Mouse (Mus musculus) c-Kit-negative CD71-positive TER-119-positive erythroid progenitor cells, embryonic 14.5 days (primary cell): ENCODE measurements around the gene Mctp1.
"Not testable (repeated sequence)": the region's sequence is repeated elsewhere in the genome, so short reads cannot be mapped to it uniquely, and the experiment has no call there.

Source experiments
- DNase-seq: peaks from one replicate; pipeline ENCODE4 v3.0.0-alpha.2; 2013; ENCODE audit warnings: low read depth, low spot score

Gene Mctp1

DNA sequence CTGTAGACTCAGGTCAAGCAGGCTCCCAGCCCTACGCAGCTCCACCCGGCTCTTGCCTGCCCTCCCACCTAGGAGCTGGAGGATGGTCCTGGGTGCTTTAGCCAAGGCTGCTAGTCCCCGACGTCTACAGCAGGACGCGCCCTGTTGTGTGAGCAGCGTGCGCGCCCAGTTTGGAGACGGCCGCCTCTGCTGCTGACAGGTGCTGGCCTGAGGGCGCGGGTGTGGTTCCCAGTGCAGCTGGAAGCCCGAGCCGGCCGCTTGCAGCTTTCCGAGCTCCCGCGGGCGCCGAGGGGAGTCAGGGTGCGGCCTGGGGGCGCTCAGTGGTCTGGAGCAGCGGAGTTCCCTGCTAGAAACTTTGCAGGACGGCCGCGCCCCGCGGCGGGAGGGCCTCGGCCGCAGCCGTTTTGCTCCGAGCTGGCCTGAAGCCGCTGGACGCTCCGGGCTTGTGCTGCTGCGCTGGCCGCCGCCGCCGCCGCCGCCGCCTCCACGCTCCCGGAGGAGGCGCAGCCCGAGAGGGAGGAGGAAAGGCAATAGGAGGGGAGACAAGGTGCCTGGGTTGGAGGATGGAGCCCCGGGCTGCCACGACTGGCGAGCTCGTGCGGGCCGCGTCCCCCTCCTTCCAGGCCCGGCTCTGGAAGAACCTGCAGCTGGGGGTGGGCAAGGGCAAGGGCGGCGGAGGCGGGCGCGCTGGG is at the start of gene Mctp1:
TSS of gene Mctp1 (plus strand) at position 564 of the 692 bp plus-strand sequence.
- DNase-seq: no peak

DNA sequence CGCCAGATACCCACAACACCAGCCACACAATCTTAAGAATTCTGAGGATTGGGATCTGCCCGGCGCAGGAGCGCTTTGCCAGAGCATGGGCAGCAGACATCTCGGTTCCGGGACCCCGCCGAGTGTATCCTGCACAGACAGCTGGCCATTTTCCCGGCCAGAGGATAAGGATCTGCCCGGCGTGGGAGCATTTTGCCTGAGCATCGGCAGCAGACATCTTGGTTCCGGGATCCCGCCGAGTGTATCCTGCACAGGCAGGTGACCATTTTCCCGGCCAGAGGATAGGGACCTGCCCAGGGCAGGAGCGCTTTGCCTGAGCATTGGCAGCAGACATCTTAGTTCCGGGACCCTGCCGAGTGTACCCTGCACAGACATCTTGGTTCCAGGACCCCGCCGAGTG is 38.4 kb upstream of the Mctp1 start:
- not testable (repeated sequence) for DNase-seq

DNA sequence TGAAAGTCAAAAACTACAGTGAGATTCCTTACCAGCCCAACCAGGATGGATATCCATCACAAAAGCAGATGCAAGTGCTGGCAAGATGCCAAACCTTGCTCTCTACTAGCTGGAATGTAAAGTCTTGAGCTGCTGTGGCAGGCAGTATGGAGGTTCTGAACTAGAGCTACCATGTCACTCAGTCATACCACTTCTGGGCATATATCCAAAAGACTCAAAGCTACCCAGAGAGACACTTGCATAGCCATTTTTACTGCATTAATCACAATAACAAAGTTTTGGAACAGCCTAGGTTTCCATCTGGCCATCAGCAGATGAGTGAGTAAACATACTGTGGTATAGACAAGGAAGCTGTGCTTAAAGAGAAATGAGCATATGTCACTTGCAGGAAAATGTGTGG is 25.6 kb upstream of the Mctp1 start:
- DNase-seq: no peak

DNA sequence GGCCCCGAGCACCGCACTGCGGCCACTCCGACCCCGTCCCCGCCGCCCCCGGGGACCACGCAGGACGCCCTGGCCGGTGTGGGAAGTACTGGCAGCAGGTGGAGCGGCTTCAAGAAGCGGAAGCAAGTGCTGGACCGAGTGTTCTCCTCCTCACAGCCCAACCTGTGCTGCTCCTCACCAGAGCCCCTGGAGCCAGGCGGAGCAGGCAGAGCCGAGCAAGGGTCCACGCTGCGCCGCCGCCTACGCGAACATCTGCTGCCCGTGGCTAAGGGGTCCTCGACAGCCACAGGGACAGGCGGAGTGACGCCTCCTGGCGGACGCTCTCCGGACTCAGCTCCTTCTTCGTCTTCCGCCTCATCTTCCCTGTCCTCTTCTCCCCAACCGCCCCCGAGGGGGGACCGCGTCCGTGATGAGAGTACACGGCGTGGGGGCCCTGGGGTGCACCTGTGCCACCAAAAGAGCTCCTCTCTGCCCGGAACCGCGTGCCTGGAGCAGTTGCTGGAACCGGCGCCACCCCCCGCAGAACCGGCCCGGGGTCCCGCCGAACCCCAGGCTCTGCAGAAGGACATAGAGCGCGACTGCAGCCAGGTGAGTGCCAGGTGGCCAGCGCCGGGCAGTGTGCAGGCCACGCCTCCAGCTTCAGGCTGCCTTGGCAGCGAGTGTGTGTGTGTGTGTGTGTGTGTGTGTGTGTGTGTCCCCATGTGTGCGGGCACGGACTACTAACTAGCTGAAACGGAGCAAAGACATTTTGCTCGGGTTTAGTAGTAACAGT is 515 bp downstream of the Mctp1 start:
- no peak for DNase-seq

DNA sequence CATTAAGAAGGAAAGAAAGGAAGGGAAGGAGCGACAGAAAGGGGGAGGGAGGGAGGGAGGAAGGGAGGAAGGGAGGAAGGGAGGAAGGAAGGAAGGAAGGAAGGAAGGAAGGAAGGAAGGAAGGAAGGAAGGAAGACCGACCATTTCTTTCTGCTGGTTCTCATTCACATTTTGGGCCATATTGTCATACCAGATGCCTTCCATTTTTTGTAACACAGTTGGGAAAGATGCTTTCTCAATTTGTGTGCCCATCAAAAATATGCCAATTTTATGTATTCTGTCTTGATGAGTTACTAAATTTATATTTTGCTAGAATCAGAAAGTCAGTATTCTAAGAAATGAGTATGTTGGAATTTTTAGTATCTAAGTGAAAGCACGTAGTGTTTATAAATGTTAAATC is 4.3 kb downstream of the Mctp1 start:
- DNase-seq: no peak

DNA sequence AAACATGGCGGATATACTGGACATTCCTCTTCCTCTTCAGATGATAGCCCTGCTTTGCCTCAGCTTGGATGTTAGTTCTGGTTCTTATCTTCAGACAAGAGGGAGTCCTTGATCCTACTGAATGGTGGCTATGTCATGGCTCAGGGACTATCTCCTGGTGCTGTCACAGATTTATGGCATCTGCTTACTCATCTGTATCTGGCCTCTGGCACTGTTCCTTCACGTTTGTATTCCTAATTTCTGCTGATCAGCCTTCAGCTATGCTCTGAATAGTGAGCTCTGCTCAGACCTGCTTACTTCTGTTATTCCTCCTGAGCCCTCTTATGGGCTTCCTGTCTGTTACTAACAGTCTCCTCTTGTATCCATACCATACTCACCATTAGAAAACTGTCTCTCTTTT is 7.6 kb downstream of the Mctp1 start:
- DNase-seq: no peak

DNA sequence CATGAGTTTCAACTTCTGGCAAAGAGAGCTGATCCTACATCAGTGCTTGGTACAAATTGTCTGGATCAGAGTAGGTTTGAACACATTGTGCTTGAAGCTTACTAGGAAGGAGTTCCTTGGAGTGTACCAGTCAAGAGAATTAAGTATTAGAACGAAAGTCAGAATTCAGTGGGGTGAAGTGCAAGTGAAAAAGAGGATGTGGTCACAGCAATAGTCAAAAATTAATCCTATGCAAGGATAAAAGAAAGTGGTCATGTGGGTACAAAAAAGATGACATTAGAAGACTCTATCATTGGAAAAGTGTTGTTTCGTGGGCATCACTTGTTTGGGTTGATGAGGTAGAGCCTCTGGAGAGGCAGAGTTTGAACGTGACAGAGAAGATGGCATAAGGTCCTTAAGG is 8.8 kb downstream of the Mctp1 start:
- DNase-seq: no peak

DNA sequence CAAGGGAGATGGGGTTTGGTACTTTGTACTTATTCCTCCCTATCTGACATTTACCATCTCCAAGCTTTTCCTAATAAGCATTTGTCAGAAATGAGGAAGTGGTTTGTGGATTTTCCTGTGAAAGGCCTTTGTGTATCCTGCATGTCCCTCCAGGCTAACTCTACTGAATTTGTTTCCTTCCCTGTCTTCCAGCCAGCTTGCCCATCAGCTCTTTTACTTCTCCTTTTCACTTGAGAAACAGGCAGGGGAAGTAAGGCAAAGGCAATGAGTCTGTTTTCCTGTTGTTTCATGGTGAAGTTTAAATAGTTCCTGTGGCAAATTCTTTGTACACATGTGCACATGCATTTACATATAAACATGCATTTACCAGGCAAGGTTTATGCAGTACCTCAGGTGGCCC is 11.6 kb downstream of the Mctp1 start:
- DNase-seq: no peak

DNA sequence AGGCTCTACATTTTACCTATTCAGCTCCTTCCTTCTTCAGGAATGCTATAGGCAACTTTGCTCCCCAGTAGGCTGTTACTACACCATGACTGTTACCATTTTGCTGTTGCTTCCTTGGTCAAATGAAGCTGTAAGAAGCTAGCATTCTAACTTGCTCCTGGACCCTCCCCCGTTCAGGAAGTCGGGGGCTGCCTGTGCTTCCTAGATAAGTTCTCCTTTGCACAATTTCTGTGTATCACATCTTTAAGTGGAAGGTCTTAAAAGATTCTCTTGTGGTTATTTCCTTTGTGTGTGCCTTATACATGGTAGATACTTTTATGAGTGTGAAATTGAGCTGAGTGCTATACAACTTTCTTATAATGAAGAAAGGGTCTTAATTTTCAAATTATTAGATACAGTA is 25.0 kb downstream of the Mctp1 start:
- DNase-seq: no peak

DNA sequence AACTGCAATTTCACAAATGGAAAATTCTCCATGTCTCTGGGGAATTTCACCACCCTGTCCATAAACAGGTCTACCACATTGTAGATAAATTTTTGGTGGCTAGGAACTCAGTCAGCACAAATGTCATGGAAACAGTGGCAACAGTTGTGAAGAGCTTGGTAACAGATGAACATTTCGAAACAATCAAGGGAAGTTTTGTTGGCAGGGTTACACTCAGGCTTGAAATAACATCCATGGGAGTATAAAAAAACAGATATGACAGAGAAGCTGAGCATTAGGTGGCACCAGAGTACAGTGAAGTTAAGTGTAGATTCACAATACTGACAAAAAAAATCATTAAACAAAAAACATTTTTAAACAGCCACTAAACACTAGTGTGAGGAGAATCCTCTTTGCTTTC is 26.3 kb downstream of the Mctp1 start:
- no peak for DNase-seq

DNA sequence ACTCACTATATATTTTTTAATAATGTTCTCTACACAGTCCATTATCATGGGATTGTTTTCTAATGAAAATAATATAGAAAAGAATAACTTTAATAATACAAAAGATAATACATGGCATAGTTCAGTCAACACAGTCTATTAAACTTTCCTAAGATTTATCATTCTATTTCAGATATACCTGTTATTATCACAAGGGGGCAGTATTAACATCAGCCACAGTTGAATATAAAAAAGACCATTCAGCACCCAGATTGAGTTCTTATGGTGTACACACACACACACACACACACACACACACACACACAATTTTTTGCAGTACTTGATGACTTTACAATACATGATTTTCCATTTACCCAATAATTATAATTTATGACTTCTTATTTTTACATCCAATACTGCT is 31.0 kb downstream of the Mctp1 start:
- DNase-seq: no peak

DNA sequence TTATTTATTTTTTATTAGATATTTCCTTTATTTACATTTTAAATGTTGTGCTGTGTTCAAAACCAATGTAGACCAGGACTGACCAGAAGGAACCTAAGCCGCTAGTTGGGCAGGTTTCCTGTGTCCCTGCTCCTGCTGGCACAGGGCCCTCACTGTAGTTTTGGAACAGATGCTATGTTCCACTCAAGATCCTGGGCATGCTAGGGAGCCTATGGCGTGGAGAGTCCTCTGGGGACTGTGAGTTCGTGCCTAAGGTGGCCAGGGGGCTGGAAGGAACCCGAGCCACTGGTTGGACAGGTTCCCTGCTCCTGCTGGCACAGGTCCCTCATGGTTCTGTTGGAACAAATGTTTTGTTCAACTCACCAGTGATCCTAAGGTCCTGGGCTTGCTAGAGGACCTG is 35.8 kb downstream of the Mctp1 start:
- no peak for DNase-seq

DNA sequence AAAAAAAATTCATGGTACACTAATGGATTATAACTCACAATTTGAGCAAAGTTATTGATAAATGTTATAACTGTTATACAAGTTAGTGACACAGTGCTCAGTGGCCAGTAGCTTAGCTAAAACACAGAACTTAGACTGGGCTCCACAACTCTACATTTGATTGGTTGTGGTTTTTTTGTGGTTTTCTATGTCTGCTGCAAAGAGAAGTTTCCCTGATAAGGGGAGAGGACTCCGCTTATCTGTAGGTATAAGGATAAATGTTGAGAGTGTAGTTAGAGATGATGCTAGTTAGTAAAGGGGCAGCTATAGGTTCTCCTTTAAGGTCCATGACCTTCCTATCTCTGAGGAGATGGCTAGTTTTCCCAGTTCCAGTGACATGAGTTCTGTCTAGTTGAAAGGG is 36.7 kb downstream of the Mctp1 start:
- DNase-seq: no peak

DNA sequence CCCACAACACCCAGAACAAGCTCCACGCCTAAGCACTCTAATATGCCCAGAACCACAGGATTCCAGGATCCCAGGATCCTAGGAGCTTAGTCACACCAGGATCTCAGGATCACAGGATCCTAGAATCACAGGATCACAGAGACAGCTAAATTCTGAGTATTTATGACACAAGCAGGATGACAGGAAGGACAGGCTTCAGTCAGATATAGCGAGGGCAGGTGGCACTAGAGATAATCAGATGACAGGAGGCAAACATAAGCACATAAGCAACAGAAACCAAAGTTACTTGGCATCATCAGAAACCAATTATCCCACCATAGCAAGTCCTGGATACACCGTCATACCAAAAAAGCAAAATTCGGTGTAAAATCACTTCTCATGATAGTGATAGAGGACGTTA is 37.8 kb downstream of the Mctp1 start:
- no peak for DNase-seq

DNA sequence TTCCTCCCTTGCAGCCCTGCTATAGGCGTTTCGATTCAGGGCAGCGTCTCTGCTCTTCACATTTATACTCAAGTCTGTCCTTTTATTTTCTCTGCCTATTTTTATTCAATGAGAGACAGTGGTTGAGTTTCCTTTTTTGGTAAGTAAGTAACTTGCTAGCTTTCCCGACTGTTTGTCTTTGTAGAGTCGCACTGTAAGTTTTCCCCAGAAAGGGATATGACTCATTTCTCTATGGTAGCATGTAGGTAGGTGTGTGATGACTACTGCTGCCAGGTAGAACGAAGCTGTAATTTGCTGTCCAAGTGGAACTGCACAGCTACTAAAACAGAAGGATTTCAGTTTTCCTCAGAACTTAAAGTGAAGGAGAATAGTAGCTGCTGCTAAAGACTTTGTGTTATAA is 45.1 kb downstream of the Mctp1 start:
- no peak for DNase-seq

DNA sequence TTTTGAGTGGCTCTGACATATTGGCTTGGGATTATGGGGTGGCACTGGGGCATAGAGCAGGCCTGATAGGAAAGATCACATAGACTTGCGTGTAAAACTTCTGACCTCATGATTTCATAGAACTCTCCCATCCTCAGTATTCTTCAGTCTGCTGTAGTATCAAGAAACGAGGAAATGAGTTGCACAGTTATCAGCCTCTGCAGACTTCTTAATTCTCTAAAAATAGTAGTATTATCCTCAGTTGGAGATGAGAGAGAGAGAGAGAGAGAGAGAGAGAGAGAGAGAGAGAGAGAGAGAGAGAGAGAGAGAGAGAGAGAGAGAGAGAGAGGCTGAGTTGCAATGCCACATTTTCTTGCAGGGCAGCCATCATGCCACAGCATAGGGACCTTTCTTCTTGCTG is 45.6 kb downstream of the Mctp1 start:
- DNase-seq: no peak

DNA sequence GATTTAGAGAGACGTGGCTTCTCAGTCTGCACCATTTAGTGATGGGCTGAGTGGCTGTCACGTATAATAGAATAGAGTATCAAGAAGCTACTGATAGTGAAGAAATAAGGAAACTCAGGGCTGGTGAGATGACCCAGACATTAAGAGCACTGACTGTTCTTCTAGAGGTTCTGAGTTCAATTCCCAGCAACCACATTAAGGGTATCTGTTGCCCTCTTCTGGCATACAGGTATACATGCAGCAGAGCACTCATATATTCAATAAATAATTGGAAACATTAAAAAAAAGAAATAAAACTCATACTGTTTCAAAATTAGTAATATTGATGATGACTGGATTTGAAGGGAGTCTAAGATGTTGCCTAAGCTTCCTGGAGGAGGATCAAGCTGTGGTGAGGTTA is 47.6 kb downstream of the Mctp1 start:
- DNase-seq: no peak

DNA sequence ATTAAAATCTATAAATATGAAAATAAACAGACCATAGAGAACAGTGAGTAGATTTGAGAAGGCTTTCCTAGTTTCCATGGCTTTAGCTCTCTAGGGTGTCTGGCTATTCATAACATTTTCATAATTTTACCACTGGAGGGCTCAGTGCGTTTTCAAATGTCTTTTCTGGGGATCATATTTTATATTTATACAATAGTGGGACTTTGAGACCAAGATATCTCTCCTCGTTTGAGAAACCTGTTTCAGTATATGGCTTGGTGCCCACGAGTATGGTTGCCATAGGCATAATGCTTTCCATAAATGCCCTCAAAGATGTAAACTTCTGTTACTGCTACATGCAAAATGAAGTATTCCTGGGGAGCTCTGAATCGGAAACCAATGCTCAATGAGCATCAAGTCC is 49.1 kb downstream of the Mctp1 start:
- no peak for DNase-seq

DNA sequence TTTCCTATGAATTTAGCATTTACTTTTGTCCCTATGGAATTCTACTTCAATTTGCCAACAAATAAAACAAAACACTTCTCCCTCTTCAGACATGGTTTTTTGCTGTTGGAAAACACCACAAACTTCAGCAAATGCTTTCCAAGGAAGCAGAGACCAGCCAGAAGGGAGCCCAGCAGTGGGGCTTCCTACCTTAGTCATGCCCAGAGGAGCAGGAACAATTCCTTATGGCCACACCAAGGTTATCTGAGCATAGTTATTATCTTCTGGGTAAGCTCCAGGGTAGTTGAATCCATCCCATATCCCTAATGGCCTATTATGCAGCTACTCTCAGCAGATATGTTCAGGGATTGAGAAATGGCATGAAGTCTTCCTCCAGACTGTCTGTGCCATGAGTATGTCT is 52.1 kb downstream of the Mctp1 start:
- DNase-seq: no peak

DNA sequence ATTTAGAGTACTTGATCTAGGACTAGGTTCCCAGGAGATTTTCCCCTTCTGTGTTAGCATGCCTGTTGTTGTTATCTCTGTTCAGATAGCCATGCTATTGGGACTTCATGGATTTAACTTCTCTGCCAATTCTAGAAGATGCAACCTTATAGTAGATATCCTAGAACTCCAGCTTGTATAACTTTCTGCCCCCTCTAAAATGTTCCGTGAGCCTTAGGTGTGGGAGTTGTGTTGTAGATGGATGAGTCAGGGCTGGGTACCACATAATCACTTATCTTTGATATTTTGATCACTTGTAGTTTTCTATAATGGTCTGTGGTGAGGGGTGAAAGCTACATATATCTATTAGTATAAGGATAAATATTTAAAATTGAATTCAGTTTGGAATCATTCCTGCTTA is 54.4 kb downstream of the Mctp1 start:
- no peak for DNase-seq

DNA sequence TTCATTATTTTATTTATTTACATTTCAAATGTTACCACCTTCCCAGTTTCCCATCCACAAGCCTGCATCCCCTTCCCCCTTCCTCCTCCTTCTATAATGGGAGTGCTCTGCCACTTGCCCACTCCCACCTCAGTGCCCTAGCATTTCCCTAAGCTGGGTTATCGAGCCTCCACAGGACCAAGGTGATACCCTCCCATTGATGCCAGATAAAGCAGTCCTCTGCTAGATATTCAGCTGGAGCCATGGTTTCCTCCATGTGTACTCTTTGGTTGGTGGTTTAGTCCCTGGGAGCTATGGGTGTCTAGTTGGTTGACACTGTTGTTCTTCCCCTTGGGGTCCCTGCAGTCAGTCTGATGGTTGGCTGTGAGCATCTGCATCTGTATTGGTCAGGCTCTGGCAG is 61.7 kb downstream of the Mctp1 start:
- DNase-seq: no peak

DNA sequence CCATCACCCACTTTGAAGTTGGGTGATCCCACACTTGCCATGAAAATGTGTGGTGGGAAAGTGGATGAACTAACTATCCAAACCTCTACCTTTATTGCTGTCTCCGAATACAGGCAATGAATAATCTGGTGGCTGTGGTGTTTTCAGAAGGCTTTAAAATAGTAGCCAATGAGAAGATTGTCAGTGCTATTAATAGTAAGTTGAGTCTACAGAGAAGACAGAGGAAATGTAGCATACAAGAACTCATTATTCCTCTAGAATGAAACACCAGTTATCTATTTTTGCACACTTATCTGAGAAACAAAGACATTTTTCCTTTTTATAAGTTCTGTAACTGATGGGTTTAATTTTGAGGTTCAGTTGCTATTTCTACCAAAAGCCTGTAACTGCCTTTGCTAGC is 63.2 kb downstream of the Mctp1 start:
- no peak for DNase-seq

DNA sequence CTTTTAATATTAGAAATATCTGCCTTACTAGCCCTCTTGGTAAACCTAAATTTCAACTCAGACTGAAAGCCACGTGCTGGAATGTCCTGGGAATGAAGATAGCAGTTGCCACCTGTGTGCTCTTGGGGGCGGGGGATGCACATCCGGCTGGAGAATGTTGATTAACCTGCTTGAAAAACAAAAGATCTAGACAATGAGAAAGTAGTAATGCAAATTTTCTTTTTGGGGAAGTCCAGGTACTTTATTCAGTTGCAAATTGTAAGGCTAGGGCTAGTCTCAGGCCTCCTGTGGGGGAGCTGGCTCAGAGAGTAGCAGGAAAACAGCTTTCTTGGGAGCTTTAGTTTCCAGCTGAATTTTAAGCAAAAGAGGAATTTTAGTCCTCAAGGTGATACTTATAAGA is 67.2 kb downstream of the Mctp1 start:
- DNase-seq: not testable (repeated sequence)

DNA sequence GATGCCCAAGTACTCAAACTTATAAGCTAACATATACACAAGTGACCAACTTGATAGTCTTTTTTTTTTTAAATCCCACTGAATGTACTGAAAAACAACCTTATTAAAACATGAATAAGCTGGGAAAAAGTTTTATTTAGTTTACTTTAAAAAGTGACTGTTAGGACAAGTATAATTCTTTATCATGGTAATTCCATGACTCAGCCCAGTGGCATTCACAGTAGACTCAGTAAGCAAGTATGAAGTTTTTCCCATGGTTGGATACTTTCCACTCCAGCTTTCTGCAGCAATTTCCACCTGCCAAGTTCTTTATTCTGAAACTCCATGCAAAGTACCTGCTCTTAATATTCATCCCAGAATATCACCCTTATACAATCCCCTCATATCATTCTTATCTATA is 97.3 kb downstream of the Mctp1 start:
- no peak for DNase-seq
